Mouse (Mus musculus): ENCODE measurements around the gene Trir.

The Trir gene

GRCm38 (mm10) chr8:84990836-84991235, 35.8 kb upstream of the Trir start:
- intact Hi-C loops (cut with DNase I) = loop anchor here (1.0 kb wide), 1 partner anchor 17 kb away; no protein-coding TSS in a partner anchor

- intact Hi-C loops (cut with DNase I) = no loop called here
These were observed 32.2 kb upstream of the Trir start for GRCm38 (mm10) chr8:84994375-84994774.

DNA sequence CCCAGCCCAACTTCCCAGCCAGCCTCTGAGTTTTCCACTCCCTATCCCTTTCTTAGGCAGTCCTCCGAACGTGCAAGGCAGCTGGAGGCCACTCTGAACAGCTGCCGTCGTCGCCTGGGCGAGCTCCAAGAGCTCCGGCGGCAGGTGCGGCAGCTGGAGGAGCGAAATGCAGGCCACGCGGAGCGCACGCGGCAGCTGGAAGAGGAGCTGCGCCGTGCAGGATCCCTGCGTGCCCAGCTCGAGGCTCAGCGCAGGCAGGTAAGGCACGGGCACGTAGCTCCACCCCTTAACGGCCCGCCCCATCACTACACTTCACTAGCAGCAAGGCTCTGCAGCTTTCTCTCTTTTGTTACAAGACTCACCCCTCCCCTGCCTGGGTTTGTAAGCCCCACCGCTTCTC, 30.9 kb upstream of the Trir start:
- intact Hi-C loops (cut with DNase I) = loop anchor here (5.0 kb wide), 1 partner anchor 68 kb away; no protein-coding TSS in a partner anchor

DNA sequence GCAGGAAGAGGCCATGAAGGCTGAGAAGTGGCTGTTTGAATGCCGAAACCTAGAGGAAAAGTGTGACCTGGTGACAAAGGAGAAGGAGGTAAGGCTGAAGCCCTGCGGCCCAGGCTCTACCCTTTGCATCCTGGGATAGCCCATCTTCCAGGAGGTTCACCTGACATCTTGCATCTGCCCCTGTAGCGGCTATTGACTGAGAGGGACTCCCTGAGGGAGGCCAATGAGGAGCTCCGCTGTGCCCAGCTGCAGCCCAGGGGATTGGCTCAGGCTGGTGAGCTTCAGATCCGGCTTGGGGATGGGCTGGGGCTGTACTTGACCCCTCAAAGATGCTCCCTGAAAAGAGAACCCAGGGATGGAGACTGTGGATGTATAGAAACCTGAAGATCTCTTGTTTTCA, 29.6 kb upstream of the Trir start:
- intact Hi-C loops (cut with DNase I) = loop anchor here (5.0 kb wide), 1 partner anchor 70 kb away; no protein-coding TSS in a partner anchor

DNA sequence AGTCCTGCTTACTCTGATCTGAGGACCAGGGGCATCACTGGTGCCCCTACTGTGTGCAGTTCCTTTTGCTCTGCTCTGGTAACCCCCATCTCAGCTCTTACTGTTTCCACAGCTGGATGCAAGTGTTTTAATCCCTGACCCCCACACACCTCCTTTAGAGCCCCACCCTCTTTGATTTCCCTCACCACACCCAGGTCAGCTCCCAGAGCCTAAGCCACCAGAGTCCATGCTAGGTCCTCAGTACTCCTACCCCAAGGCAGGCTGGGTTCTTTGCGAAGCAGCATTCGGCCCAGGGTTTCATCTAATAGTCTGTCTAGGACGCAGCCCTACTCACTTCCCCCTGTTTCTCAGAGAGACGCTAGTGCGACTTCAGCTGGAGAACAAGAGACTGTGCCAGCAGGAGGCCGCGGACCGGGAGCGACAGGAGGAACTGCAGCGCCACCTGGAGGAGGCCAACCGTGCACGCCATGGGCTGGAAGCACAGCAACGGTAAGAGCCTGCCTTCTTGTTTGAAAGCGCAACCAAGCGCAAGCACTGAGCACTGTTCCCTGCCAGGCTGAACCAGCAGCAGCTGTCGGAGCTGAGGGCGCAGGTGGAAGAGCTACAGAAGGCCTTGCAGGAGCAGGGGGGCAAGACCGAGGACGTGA, 28.9 kb upstream of the Trir start:
- intact Hi-C loops (cut with DNase I) = loop anchor here (5.0 kb wide), 1 partner anchor 70 kb away; no protein-coding TSS in a partner anchor

DNA sequence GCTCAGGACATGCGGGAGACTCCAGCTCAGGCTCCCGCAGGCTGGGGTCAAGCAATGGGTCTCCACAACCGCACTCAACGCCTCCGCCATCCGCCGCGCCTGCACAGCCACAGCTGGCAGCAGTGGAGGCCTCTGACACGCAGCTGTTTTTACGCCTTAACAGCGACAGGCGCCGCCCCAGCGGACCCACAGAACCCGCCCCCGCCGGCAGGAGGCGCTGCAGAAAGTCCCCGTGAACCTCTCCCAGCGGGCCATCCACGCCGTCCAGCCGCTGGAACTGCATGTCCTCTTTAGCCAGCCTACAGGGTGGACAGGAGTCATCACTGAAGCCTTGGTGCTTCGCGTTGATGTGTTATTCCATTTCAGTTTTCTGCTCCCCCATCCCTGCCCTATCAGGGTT, 18.9 kb upstream of the Trir start:
- intact Hi-C loops (cut with DNase I) = no loop called here

DNA sequence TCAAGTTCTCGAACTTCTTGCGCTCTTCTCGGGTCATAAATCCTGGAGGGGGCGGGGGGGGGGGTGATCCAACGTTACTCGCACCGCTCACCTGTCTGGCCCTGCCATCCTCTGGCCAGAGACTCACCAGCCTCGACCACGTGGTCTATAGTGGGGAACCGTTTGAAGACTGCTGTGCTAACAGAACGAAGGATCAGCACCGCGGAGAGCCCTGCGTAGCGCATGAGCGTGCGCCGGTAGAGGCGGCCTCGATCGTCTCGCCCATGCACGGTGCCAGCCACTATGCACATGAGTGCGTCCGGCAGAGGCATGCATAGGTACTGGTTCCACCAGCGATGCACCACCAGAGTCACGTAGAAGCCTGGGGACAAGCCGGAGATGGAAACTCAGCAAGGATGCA, 15.4 kb upstream of the Trir start:
- intact Hi-C loops (cut with DNase I) = no loop called here

DNA sequence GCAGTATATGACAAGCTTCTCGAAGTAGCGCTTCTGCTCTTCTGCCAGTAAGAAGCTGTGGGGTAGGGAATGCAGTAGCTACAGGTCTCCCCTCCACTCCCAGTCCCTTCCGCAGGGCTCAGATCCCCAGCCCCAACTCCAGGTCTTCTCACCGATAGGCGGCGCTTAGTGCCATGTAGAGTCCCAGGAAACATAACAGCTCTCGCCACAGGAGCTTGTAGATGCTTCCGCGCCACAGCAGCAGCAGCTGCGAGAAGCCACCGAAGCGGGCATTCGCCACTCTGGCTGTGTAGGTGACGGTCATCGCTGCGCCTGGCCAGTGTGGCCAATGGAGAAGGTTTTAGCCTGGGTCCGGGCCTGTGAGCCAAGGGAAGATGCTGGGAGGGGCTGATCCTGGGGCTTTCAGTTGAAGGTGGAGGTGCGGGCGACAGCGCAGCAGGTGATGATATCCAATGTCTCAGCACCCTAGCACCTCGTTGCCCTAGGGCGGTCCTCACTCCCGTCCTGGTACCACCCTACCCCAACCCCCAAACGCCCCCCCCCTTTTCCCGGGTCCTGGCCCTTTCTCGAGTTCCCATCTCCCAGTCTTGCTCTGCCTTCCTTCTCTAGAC, 13.3 kb upstream of the Trir start:
- intact Hi-C loops (cut with DNase I) = no loop called here

DNA sequence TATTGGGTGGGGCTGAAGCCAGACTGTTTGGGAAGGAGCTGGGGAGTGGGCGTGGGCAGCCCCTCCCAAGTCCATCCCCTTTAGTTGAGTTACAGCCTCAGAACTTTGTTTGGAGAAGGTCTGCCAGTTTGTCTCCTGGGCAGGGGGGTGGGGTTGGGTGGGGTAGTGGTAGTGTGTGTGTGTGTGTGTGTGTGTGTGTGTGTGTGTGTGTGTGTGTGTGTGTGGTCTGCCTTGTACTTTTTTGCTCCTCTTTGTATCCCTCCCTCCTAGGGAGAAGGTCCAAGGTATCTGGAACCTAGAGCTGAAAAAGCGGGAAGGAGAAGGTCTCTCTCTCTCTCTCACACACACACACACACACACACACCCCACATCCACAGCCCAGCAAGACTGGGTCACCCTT, 12.2 kb upstream of the Trir start, which contains the start of gene Best2:
Best2 (minus strand) TSS at position 101 of the 400 bp plus-strand sequence.
- intact Hi-C loops (cut with DNase I) = no loop called here

- intact Hi-C loops (cut with DNase I) = no loop called here
These were observed 9.9 kb upstream of the Trir start for GRCm38 (mm10) chr8:85016724-85017123.

DNA sequence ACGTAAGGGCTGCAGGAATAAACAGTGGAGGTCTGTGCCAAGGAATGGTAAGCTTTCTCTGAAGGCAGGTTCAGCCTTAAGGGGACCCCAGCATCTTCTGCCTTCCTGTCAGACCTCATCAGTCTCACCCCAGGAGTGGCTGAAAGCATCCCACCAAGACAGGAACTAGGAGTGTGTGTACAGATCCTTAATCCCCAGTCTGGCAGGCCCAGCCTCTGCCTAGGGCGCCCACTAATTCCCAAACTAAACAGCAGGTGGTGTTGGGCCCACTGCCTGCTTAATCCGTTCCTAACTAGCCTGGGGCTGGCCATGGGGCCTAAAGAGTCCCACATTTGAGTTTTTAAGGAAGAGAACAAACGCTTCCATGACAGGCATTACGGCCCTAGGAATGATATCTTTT, 9.4 kb upstream of the Trir start:
- intact Hi-C loops (cut with DNase I) = no loop called here

- intact Hi-C loops (cut with DNase I) = no loop called here
These were observed 5.0 kb upstream of the Trir start for GRCm38 (mm10) chr8:85021514-85022055.

- intact Hi-C loops (cut with DNase I) = no loop called here
These were observed 2.8 kb upstream of the Trir start for GRCm38 (mm10) chr8:85023846-85024245.

DNA sequence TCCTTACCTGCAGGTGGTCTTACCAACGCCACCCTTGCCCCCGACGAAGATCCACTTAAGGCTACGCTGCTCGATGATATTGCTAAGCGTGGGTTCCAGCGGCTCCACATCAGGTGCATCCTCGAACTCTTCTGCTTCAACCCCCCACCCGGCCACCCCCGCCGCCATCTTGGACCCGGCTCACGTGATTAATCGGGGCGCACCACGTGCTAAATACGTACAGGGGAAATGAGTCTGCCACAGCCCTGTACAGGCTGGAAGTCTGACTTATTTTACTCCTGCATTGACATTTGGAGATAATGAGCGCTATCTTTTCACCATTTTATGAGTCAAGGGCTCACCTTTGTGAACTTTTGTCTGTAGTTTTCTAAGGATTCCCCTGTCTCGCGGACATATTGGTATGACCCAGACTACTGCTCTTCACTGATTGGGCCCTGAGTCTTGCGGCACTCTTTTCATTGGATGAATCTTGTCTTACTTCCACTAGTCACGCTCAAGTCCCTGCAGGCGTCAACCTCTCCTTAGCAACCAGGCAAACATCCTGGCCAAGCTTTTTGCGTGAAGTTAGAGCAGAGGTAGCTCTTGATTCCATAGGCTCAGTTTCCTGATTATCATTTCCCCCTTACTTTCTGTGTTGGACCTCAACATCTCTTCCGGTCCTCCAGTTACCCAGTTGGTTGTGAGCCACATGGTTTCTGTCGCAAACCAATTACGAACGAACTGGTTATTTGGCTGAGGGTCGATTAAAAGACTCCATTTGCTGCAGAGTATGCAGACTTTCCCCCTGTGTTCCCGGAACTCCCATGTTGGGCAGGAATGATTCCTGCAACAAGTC, 1.3 kb upstream of the Trir start, which contains the start of gene Asna1:
Asna1 (minus strand) TSS at position 184 of the 835 bp plus-strand sequence.
- intact Hi-C loops (cut with DNase I) = loop anchor here (5.0 kb wide), 1 partner anchor 48 kb away; the partner anchor contains the start of gene Junb

- intact Hi-C loops (cut with DNase I) = loop anchor here (5.0 kb wide), 1 partner anchor 50 kb away; the partner anchor contains the start of gene Junb
These were observed 863 bp downstream of the Trir start for GRCm38 (mm10) chr8:85027516-85027855.

GRCm38 (mm10) chr8:85027922-85028321, 1.3 kb downstream of the Trir start:
- intact Hi-C loops (cut with DNase I) = loop anchor here (5.0 kb wide), 1 partner anchor 51 kb away; the partner anchor contains the start of gene Junb

DNA sequence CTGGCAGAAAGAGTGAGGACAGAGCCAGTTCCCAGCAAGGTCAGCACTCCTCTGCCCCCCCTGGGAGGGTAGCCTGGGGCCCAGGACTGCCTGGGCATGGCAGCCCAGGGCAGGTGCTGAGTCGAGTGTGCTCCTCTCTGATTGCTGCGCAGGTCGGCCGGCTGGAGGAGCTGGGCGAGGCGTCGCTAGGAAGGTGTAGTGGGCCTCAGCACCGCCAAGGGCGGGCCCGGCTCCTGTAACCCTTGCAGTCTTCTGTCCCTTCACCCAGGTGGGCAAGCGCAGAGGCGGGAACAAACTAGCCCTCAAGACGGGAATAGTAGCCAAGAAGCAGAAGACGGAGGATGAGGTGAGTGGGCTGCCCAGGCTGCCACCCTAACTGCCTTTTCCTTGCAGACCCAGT, 2.6 kb downstream of the Trir start:
- intact Hi-C loops (cut with DNase I) = loop anchor here (5.0 kb wide), 1 partner anchor 52 kb away; the partner anchor contains the start of gene Junb

DNA sequence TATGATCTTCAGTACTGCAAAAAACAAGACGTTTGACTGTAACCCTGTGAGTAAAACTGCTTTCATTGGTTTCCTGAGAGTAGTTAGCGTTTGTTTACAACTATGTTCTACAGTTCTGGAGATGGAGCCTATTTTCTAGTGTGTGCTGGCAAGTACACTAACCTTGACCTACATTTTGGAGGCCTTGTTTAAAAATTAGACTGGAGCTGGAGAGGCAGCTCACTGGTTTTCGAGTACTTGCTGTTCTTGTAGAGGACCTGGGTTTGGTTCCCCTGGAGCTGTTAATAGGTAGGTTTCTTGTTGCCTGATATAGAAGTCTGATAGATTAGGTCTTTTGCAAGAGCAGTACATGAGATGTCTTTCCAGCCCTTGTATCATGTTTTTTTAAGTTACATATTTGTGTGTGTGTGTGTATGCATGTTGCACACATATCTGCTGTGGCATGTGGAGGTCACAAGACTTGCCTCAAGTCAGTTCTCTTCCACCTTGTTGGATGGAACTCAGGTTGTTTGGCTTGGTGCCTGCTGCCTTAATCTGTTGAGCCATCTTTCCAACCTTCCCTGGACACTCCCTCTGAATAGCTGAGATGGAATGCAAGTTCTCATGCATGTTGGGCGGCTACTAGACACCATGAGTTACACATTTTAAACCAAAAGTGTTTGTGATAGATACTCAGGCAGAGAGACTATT, 6.1 kb downstream of the Trir start:
- intact Hi-C loops (cut with DNase I) = no loop called here

GRCm38 (mm10) chr8:85033867-85034266, 7.2 kb downstream of the Trir start:
- intact Hi-C loops (cut with DNase I) = no loop called here

DNA sequence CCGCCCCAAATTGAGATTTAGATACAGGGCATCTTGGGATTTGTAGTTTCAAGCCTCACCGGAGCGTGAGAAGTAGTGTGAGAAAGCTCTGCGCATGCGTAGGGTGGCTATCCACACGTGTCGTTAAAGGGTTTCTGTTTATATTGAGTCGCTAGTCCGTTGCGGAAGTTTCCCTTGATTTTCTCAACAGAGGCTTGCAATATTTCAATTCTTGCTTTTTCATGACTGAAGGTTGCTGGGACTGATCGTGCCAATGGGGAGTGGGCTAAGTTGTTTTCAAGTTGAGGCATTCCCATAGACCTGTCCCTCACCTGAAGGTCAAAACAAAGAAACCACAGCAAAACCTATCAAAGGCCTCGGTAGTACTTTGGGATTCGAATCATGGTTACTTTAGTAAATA, 8.1 kb downstream of the Trir start:
- intact Hi-C loops (cut with DNase I) = loop anchor here (5.0 kb wide), 1 partner anchor 38 kb away; the partner anchor contains the start of gene Dhps

Data from adrenal gland (tissue).